Mouse (Mus musculus): ENCODE data around the gene N4bp1.

DNA sequence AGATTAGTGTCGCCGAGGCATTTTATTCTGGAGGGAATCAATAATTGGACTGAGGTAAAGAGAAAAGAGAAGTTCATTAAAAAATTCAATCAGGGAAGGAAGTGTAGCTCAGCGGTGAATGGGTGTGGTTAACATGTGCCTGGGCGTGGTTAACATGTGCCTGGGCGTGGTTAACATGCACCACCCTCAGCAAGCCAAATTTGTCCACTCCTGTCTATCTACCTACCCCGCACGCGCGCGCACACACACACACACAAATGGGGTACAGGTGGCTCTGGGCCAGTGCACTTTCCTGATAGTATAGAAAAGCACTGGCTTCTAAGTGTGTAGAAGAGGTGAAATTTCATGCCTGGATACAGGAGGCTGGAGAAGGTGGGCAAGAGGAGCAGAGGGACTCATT, 119.9 kb downstream of the N4bp1 start:
- no peak for TF ChIP-seq CTCF (IDR thresholded peaks at IDR 0.05; ENCODE audit: low read depth)
- TF ChIP-seq EP300 (IDR thresholded peaks at IDR 0.05; ENCODE audit: low read depth): no peak

Data from heart, postnatal 0 days (tissue).